Mouse (Mus musculus) kidney, adult 2 months (tissue): ENCODE data around the gene M1ap.

Experiments used
- CTCF ChIP-seq: fragments of 200-500 bp; conservative IDR thresholded peaks from 2 replicates; pipeline ENCODE4 v1.5.1; 2011; ENCODE audit warnings: low read depth, mild to moderate bottlenecking, control low read depth, low read length, moderate library complexity, mixed read lengths; ENCODE audit not compliant: insufficient read depth, insufficient read length
- POLR2A ChIP-seq: fragments of 200-500 bp; IDR thresholded peaks from one replicate; pipeline ENCODE4 v1.6.1; 2011; ENCODE audit warnings: low read depth, low read length, control low read depth

GRCm38 (mm10) chr6:83065995-83066394 lies 119.3 kb downstream of the M1ap start:
- TF ChIP-seq CTCF (no peak), POLR2A (no peak)
